Mouse (Mus musculus) neural tube, embryonic 11.5 days (tissue): ENCODE results near the gene Ifit1bl1. TPM values are rescaled to one million over a fixed set of nuclear protein-coding genes. Genes with fewer than 3 reads are reported as not detected.
"Not testable (repeated sequence)": the region's sequence is repeated elsewhere in the genome, so short reads cannot be mapped to it uniquely, and the experiment has no call there.

Experiments used
- ATAC-seq: fragments of 200-750 bp; cut with Nextera tagmentation; 2 replicates; pipeline ENCODE4 v1.8.0; 2017; ENCODE audit warnings: moderate number of reproducible peaks, mild to moderate bottlenecking, moderate TSS enrichment, moderate library complexity; ENCODE audit not compliant: insufficient read depth, low FRiP score, low TSS enrichment
- DNase-seq: peaks from one replicate; pipeline ENCODE4 v3.0.0-alpha.2; 2015; ENCODE audit warnings: low spot score
- H3K27ac ChIP-seq: fragments of 300-500 bp; sonication (generic); 2 replicates; pipeline ENCODE4 v1.5.1; 2014; ENCODE audit warnings: low read depth, mild to moderate bottlenecking, low read length
- H3K27me3 ChIP-seq: fragments of 300-500 bp; sonication (generic); 2 replicates; pipeline ENCODE4 v1.6.1; 2014; ENCODE audit warnings: mild to moderate bottlenecking, low read length, mixed read lengths; ENCODE audit not compliant: control insufficient read depth, insufficient read depth
- H3K36me3 ChIP-seq: fragments of 300-500 bp; sonication (generic); 2 replicates; pipeline ENCODE4 v1.6.1; 2014; ENCODE audit warnings: mild to moderate bottlenecking, low read length, moderate library complexity, mixed read lengths; ENCODE audit not compliant: control insufficient read depth, insufficient read depth
- H3K4me1 ChIP-seq: fragments of 300-500 bp; sonication (generic); 2 replicates; pipeline ENCODE4 v1.6.1; 2014; ENCODE audit warnings: low read length, mixed read lengths; ENCODE audit not compliant: control insufficient read depth, insufficient read depth
- H3K4me2 ChIP-seq: fragments of 300-500 bp; sonication (generic); 2 replicates; pipeline ENCODE4 v1.6.1; 2014; ENCODE audit warnings: low read depth, mild to moderate bottlenecking, moderate library complexity
- H3K4me3 ChIP-seq: fragments of 300-500 bp; sonication (generic); 2 replicates; pipeline ENCODE4 v1.5.1; 2014; ENCODE audit warnings: low read depth, low read length
- H3K9ac ChIP-seq: fragments of 300-500 bp; sonication (generic); 2 replicates; pipeline ENCODE4 v1.6.1; 2014; ENCODE audit warnings: mild to moderate bottlenecking, low read length
- H3K9me3 ChIP-seq: fragments of 300-500 bp; sonication (generic); 2 replicates; pipeline ENCODE4 v1.6.1; 2016; ENCODE audit warnings: low read length; ENCODE audit not compliant: control insufficient read depth
- WGBS: fragments of 180-500 bp; shearing (Covaris S2); extraction: QIAGEN DNeasy Blood & Tissue Kit; methylation state at CpG from one replicate; pipeline ENCODE4 v1.1.7; 2014; 5-methylcytosine and 5-hydroxymethylcytosine counted together
- polyA plus RNA-seq: library from polyadenylated mRNA; unstranded; fragments of >200 nt; fragmentation: Nextera tagmentation; extraction: Ambion mirVana; gene quantifications from 2 replicates; pipeline ENCODE4 v1.2.1, GENCODE M21; 2014

The Ifit1bl1 gene
- polyA plus RNA-seq, 1 experiment from 2014 or later = 0.11 TPM

DNA sequence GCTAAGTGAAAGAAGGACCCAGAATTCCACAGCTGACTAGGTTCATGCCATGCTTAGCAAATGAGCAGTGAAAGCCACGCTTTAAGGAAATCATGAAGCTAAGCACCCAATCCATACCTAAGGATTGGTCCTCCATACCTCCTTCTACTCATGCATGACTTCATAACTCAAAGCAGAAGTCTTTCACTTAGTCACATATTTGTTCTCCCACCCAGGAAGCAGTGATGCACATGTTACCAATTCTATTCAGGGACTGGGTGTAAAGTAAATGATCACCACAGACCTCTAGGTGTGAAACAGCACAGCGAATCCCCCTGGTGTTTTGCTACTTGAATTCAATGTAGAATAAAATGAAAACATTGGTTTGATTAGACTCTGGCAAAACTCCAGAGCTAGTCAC, 19.1 kb downstream of the Ifit1bl1 start:
- not testable (repeated sequence) for H3K36me3 ChIP-seq, DNase-seq, H3K27me3 ChIP-seq, H3K4me3 ChIP-seq, H3K4me2 ChIP-seq, H3K9me3 ChIP-seq, H3K9ac ChIP-seq, H3K27ac ChIP-seq, ATAC-seq, H3K4me1 ChIP-seq
- 92% methylated on average over 2 of the region's 2 CpGs for WGBS

DNA sequence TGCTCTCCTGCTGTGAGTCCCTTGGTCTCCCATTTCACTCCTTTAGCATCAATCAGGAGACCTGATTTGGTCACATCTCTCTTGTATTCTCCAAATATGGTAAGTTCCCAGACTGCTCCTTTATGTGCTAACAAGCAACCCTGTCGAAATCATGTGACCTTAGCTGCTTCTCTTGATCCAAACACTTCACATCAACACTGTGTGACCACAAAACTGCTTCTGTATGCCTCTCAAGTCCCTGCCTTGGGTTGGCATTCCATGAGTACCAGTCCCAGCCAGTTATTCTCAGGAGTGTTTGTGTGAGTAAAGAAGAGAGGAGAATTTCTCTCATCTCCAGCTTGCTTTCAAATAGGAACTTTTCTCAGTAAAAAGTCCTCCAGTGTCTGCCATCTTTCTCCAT, 24.6 kb downstream of the Ifit1bl1 start:
- no peaks in the 10 kb centered on the region for H3K36me3 ChIP-seq
- DNase-seq (no peak), ATAC-seq (no peak)
- H3K4me1 ChIP-seq = no peaks in the 10 kb centered on the region
- no peaks in the 10 kb centered on the region for H3K27me3 ChIP-seq
- H3K9me3 ChIP-seq = no peaks in the 10 kb centered on the region
- no peak overlapping the region for H3K9ac ChIP-seq
- no peak overlapping the region for H3K4me3 ChIP-seq
- H3K27ac ChIP-seq = no peak overlapping the region
- 74% methylated on average over 1 of the region's 1 CpGs for WGBS
- no peak overlapping the region for H3K4me2 ChIP-seq

DNA sequence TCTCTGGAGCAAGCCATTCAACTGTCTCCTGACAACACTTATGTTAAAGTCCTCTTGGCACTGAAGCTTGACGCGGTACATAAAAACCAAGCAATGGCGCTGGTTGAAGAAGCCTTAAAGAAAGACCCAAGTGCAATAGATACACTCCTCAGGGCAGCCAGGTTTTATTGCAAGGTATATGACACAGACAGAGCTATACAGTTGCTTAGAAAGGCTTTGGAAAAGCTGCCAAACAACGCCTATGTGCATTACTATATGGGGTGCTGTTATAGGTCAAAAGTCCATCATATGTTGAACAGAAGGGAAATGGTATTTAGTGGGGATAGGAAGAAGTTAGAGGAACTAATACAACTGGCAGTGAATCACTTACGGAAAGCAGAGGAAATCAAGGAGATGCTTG, 28.1 kb downstream of the Ifit1bl1 start:
- H3K27ac ChIP-seq = no peak overlapping the region
- no peak overlapping the region for H3K9ac ChIP-seq
- no peaks in the 10 kb centered on the region for H3K36me3 ChIP-seq
- H3K4me3 ChIP-seq = no peak overlapping the region
- 94% methylated on average over 5 of the region's 5 CpGs for WGBS
- DNase-seq (no peak), ATAC-seq (no peak)
- H3K27me3 ChIP-seq = no peaks in the 10 kb centered on the region
- H3K4me1 ChIP-seq = no peaks in the 10 kb centered on the region
- no peaks in the 10 kb centered on the region for H3K9me3 ChIP-seq
- H3K4me2 ChIP-seq = no peak overlapping the region

DNA sequence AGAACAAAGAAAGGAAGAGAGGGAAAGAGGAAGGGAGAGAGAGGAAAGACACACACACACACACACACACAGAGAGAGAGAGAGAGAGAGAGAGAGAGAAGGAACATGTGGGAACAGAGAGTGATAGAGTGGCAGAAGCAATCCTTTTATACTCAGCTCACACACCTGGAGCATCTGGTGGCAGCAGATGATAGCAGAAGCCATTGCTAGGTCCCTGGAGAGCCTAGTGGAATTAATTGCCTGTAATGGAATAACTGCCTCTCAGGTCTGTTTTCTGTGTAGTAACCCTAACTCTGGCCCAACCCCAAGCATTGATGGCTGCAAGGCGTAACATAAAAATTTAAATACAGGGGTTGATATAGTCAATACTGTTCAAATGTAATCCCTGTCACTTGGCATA, 30.7 kb downstream of the Ifit1bl1 start:
- no peak overlapping the region for H3K9ac ChIP-seq
- H3K27me3 ChIP-seq = no peaks in the 10 kb centered on the region
- no peak overlapping the region for H3K27ac ChIP-seq
- H3K36me3 ChIP-seq = no peaks in the 10 kb centered on the region
- H3K4me2 ChIP-seq = no peak overlapping the region
- no peak for DNase-seq
- no peak for ATAC-seq
- WGBS = 96% methylated on average over 1 of the region's 1 CpGs
- no peaks in the 10 kb centered on the region for H3K4me1 ChIP-seq
- no peak overlapping the region for H3K4me3 ChIP-seq
- no peaks in the 10 kb centered on the region for H3K9me3 ChIP-seq

DNA sequence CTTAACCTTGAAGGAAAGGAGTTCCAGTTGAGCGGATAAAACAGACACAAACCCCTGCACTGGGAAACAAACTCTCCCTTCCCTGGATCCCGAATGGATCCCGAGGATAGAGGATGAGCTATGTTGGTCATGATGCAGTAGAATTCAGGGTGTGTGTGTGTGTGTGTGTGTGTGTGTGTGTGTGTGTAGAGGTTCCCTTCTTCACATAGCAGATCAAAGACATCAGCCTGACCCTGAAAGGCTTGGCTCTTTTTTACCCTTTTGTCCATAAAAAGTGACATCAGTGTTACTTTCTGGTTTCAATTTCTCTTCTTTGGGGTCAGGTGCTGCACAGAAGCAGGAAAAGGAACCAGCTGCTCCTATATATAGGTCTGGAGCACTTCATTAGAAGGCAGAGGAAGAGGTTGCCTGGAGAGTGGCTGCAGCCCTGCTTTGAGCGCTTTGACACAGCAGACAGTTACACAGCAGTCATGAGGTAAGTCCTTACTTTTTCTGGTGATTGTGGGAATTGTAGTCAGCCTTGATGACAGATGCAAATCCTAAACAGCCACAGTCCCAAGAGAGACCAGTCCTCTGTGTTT, 31.8 kb downstream of the Ifit1bl1 start:
- Histone ChIP-seq H3K4me2 (no peak overlapping the region), H3K9me3 (no peaks in the 10 kb centered on the region), H3K9ac (no peak overlapping the region), H3K4me3 (no peak overlapping the region), H3K27me3 (no peaks in the 10 kb centered on the region), H3K4me1 (no peaks in the 10 kb centered on the region), H3K27ac (no peak overlapping the region), H3K36me3 (no peaks in the 10 kb centered on the region)
- DNase-seq = no peak
- 78% methylated on average over 4 of the region's 4 CpGs for WGBS
- no peak for ATAC-seq

DNA sequence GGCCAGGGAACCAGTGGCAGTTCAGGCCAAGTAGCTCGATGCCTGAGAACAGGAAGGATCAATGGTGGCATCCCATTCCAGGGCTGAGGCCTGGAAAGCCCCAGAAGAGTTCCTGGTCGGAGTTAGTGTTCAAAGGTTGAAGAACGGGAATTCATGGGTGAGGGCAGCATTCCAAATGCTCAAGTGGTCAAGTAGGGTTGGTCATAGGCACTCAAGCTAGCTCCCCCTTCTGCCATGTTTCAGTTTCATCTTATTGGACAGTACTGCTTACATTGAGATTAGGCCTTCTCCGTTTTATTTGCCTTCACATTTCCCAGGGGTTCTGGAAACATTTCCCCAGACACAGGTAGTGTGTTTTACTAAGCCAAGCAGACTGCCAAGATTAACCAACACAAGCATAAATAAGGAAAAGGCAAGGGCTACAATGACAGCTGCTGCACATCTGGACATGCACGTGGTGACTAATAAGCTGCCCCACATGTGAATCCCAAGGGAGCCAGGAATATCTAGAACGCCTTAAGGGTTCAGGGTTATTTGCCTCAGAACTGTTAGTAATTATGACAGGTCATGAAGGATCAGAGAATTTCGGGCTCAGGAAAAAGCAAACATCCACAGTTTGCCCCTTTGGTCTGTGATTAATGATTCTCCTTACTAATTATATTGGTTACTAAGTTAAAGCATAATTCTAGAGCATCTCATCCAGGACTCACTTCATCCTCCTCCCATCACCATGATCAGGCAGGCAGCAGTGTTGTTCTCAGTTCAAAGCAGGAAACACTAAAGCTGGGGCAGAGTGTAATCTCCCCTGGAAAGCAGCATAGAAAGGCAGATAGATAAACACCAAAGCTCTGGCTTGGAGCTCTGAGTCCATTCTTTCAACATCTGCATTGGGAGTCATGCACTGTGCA, 32.5 kb downstream of the Ifit1bl1 start:
- no peaks in the 10 kb centered on the region for H3K9me3 ChIP-seq
- 71% methylated on average over 7 of the region's 7 CpGs for WGBS
- H3K9ac ChIP-seq = no peak overlapping the region
- ATAC-seq (no peak), DNase-seq (no peak)
- no peaks in the 10 kb centered on the region for H3K36me3 ChIP-seq
- H3K4me1 ChIP-seq = no peaks in the 10 kb centered on the region
- H3K27me3 ChIP-seq = no peaks in the 10 kb centered on the region
- H3K27ac ChIP-seq = no peak overlapping the region
- H3K4me3 ChIP-seq = no peak overlapping the region
- no peak overlapping the region for H3K4me2 ChIP-seq

DNA sequence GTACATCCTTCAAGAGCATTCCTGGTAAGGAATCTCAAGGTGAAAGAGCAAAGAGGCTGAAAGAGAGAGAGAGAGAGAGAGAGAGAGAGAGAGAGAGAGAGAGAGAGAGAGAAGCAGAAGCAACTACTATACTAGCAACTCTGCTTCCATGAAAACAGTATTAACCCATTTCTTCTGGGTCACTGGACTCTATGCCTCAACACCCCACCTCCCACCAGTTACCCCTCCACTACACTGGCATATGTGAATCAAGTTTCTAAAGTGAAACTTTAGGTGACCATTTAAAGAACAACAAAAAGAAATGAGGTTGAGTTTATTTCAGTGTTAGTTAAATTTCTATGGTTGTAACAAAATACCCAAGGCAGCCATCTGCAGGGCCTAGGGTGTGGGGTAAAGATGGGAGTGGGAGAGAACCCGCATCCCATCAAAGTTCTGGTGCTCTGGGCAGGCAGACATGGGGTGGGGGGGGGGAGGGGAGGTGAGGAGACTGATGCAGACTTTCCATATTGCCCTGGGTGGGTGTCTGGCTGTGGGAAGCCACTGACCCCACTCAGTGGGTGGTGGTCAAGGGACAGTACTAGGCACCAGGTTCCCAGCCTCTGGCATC, 35.5 kb downstream of the Ifit1bl1 start:
- no peak overlapping the region for H3K27ac ChIP-seq
- DNase-seq (no peak), ATAC-seq (no peak)
- no peak overlapping the region for H3K4me3 ChIP-seq
- H3K4me1 ChIP-seq = no peaks in the 10 kb centered on the region
- H3K9me3 ChIP-seq = no peaks in the 10 kb centered on the region
- no peak overlapping the region for H3K9ac ChIP-seq
- H3K4me2 ChIP-seq = no peak overlapping the region
- 72% methylated on average over 1 of the region's 1 CpGs for WGBS
- no peaks in the 10 kb centered on the region for H3K36me3 ChIP-seq
- no peaks in the 10 kb centered on the region for H3K27me3 ChIP-seq

DNA sequence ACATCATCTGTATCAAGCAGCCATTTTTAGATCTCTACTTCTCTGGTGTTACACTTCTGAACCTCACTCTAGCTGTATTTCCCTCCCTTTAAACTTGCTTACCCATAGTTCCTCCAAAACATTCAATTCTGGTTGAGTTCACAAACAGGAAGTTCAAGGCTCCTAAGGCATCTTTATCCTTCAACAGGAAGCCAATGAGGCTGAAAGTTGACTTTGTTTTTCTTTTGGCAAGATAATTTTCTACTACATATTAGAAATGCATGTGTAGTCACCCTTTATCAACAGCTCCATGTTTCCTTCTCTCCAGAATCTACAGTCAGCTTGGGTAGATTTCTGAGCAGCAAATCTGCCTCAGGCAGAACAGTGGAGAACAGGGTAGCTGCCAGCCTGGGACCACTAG, 39.2 kb downstream of the Ifit1bl1 start:
- Histone ChIP-seq H3K27me3 (no peaks in the 10 kb centered on the region), H3K4me1 (no peaks in the 10 kb centered on the region), H3K4me2 (no peak overlapping the region), H3K27ac (no peak overlapping the region), H3K9me3 (no peaks in the 10 kb centered on the region), H3K9ac (no peak overlapping the region), H3K36me3 (no peaks in the 10 kb centered on the region), H3K4me3 (no peak overlapping the region)
- no peak for DNase-seq
- ATAC-seq = no peak

DNA sequence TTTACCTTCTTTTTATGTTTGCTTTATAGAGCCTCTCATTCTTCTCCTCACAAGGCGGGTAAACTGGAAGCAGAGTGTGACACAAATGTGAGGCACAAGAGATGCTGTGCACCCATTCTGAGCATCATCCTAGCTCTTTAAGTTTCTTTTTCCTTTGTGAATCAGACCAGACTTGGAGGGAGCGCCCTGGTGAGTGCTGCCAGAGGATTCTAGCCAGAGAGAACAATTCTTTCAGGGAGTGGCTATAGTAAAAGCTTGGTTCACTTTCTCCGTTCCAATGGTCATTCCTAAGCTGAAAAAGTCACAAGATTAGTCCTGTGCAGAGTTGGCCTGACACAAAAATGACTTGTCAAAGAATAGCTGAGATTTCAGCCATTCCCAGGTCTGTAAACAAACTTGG, 45.1 kb downstream of the Ifit1bl1 start:
- no peaks in the 10 kb centered on the region for H3K9me3 ChIP-seq
- H3K4me2 ChIP-seq = no peak overlapping the region
- no peak overlapping the region for H3K9ac ChIP-seq
- no peaks in the 10 kb centered on the region for H3K36me3 ChIP-seq
- WGBS = 79% methylated on average over 3 of the region's 3 CpGs
- DNase-seq = no peak
- no peak overlapping the region for H3K4me3 ChIP-seq
- H3K4me1 ChIP-seq = no peaks in the 10 kb centered on the region
- no peak for ATAC-seq
- no peaks in the 10 kb centered on the region for H3K27me3 ChIP-seq
- no peak overlapping the region for H3K27ac ChIP-seq
